Mouse (Mus musculus): ENCODE measurements around the gene 1700086D15Rik.

1700086D15Rik gene

DNA sequence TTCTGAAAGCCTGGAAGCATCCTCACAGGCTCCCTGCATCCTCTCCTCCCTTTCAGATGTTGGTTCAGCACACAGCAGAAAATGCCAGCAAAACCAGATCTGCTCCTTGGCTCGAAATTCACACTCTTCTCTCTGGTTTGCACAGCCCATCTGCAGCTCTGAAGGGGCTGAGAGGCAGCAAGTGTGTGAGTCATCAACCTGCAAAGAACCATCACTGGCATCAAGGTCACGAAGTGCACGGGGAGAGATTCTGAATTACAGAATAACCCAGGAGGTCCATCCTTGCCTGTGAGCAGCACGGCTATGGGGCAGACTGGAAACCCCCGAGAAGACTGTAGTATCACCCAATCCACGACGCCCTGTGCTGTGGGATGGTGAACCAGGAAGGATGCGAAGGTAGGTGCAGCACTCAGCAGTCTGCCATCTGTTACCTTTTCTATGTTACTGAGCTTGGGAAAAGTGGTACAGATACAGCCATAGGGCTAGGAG, 24.4 kb downstream of the 1700086D15Rik start:
- no peak for DNase-seq (ENCODE audit: low spot score)

DNA sequence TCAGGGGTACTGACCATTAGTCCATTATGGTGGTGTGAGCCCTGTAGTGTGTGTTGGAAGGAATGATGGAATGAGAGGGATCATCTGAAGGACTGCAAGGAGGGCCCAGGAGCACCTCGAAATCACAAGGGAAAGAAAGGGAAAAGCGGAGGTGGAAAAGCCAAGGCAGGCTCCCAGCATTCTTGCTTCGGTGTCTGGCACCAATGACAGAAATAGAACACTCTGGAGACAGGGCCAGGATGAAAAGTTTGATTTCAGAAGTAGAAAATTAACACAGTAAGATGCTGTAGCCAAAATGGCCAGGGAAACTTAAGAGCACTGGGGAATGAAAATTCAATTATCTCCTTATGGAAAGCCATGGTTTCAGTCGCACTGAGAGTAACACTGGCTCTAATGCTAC, 26.0 kb downstream of the 1700086D15Rik start:
- DNase-seq (ENCODE audit: low spot score), result no peak

DNA sequence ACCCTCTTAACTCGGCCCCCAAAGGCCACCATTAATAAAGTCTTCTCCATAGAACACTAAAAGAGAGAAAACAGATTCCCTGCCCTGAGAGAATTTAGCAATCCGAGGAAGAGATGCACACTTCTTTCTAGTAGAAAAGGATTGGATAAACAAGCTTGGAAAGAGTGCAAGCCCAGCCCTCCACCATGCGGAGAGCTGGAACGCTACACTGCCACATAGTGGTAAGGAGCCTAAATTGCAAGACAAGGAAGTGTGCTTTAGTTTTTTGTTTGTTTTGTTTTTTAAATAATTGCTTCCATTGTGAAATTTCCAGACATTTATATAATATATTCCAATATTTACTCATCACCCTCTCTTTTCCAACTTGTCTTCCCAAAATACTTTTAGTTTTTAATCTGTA, 30.6 kb downstream of the 1700086D15Rik start:
- DNase-seq (ENCODE audit: low spot score), result no peak

DNA sequence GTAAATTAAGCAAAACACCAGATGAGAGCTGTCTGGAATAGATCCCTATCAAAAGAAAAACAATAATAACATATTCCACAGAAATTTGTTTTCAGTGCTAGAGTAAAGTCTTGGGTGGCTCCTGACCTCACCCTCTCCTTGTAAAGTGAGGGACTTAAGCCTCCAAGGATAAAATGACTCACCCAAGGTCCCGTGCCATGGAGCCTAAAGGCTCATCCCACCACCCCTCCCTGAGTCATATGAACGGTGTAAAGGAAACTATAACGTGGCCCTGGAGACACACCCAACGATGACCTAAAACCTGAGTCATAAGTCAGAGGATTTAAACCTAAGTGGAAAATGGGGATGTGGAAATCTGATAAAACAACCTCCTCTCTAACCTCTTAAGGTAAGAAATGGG, 31.0 kb downstream of the 1700086D15Rik start:
- DNase-seq (ENCODE audit: low spot score), result no peak

DNA sequence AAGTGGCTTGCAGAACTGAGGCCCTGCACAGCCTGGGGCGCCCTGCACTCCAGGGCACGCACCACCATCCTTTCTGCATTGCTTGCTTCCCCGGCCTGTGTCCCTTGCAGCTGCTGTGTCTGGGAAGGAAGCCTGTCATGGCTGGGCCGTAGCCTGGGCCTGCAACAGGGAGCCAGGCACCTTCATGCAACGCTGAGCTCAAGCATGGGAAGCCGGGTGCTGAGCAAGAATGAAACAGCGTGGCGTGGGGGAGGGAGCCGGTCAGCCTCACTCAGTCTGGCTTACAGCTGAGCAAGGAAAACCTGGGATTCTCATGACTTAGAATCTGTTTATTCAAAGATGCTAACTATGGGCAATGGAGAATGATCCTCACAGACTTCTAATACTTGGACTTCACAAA, 33.1 kb downstream of the 1700086D15Rik start:
- no peak for DNase-seq (ENCODE audit: low spot score)

DNA sequence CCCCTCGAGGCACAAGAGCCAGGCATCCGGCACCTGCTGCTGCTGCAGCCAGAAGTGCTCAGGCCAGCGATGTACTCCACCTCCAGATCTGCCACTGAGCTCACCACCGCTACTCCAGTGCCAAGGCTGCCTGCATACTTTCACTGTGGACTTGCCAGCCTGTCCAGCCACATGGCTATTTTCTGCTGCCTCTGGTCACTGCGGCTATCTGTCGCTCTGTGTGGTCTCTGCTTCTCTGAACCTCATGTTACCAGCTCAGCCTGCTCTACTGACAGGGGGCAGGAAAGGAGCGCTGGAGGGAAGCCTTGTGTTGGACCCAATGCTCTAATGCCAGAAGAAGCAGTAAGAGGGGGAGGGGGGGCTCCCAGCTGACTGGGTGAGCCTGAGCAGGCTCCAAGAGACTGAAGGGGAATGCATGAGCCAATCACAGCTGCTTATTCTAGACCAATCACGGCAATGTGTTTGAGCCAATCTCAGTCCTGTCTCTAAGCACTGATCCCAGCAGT, 34.7 kb downstream of the 1700086D15Rik start:
- peak; percentile 69 for DNase-seq (ENCODE audit: low spot score)

DNA sequence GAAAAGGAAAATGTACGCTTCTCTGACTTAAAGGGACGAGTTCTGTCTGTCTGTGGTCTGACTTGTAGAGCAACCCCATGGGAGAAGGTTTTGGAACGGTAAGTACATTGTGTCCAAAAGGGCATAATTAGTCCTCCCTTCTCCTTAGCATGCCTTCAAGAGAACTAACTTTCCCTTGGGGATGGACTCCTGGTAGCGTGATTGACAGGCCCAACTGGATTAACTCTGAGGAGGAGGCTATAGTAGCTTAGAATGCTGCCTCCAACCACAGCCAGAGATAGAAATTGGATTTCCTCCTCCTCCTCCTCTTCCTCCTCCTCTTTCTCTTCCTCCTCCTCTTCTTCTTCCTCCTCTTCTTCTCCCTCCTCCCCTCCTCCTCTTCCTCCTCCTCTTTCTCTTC, 39.4 kb downstream of the 1700086D15Rik start:
- DNase-seq (ENCODE audit: low spot score), result no peak

DNA sequence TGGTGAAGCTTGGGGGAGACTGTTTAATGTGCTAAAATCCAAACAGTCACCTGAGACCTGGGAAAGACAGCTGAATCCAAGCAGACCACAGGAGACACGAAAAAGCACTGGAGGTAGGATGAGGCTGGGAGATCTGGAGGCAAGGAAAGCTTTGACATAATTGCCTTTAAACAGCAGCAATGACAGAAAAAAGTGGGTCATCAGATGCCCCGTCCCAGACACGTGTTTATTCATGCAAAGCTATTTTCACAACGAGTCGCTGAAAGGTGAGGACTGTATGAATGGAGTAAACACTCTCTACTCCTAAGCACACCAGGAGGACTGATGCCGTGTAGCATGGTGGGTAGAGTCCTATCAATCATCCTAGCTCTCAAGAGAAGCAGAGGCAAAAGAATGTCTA, 43.9 kb downstream of the 1700086D15Rik start:
- no peak for DNase-seq (ENCODE audit: low spot score)

DNA sequence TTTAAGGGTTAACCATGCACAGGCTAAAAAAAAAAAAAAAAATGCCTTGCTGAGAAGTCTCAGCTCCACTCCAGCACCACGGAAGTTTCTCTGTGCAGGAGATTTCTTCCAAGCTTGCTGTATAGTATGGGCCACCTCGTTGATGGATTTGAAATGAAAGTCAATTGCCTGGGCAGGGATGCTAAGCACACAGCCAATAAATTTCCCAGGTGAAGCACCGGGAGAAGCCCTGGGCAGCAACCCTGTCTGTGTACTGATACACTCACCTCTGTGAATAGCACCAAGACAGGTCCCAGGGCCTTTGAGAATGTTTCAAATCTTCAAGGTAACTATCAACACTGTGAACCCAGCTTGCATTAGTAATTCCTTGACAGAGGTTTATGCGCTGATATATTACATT, 47.6 kb downstream of the 1700086D15Rik start:
- no peak for DNase-seq (ENCODE audit: low spot score)

DNA sequence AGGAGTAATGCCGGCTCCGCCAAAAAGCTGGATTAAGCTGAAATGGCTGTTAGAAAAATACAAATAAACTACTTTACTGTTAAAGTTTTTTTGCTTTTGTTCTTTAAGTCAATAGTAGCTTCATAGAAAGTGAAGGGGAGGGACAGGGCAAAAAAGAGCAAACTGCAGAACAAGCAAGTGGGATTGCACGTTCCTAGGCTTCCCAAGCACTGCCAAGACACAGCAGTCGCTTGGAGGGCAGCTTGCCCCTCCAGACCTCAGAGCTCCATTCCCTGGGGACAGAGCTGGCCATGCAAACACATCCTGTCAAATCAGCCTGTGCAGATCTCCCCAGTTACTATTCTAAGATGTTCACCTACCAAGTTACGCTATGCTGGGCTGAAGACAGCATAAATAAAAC, 48.0 kb downstream of the 1700086D15Rik start:
- no peak for DNase-seq (ENCODE audit: low spot score)

DNA sequence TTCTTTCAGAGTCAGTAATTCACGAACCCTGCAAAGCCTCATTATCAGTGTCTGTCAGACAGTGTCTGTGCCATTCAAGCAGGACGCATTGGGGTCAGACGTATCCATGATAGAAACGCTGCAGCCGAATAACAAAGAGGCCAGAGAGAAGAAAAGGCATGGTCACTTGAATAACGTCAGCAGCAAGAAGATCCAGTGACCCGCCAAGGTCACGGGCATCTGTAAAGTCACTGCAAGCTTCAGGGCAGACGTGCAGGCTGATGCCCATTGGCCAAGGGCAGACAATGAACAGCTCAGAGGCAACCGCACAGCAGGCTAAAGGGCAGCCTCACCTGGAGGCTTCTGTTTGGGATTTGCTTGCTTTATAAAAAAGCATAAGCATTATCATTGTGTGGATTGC, 49.6 kb downstream of the 1700086D15Rik start:
- DNase-seq (ENCODE audit: low spot score), result peak; percentile 16

DNA sequence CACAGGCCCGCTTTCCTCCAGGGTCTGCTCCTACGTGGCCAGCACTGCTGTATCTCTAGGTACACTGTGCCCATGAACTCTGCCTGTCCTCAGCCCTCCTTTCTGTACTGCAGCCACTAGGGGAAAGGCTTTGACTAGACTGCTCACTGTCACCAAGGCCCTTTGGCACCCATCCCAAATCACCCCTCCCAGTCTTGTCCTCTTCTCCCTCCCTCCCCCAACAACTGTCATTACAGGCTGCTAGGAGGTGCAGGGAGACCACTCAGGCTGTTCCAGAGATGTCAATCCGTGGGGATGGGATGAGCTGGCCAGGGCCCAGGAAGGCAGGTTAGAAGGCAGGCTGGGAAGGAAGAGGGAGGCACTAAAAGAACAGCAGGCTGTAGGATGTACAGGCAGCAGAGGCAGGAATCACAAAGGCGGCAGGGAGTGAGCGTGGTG, 51.9 kb downstream of the 1700086D15Rik start:
- DNase-seq (ENCODE audit: low spot score), result no peak

DNA sequence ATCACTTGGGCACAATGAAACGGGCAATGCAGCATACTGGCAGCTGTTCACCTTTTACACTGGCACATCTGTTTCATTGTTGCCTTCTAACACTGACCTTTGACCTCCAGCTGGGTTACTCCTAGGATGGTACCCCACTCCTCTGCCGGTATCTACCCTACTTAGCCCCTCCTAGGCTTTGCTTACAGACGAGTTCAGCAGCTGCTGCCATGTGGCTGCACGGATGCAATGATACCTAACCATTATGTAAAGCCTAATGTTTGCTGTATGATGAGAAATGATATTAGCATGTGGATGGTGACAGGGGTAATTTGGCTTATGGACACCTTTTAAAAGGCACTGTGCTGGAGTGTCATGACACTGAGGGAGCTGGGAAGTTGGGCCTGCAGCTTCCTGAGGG, 52.5 kb downstream of the 1700086D15Rik start:
- no peak for DNase-seq (ENCODE audit: low spot score)

DNA sequence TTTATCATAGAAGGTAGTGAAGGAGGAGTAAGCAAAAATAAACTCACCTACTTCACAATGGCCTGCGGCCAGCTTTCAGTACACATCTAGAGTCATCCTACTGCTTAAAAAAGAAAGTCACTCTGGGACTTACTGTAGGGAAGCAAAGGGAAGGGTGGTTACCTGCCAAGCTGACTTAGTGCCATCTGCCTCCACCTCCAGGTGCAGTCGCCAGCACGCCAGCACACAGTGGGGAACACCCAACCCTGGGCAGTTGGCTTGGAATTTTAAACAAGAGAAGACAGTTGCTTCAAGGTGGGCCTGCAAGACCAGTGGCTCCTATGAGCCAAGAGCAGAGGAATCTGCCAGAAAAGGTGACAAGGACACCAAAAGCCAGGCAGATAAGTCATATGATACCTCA, 55.6 kb downstream of the 1700086D15Rik start:
- no peak for DNase-seq (ENCODE audit: low spot score)
